Mouse (Mus musculus) stomach, postnatal 0 days (tissue): Measurements from ENCODE around the gene Pomt1. TPM values are rescaled to one million over a fixed set of nuclear protein-coding genes. Genes with fewer than 3 reads are reported as not detected.

ENCODE experiments used
- ATAC-seq: fragments of 200-750 bp; cut with Nextera tagmentation; 2 replicates; pipeline ENCODE4 v1.8.0; 2017; ENCODE audit not compliant: low FRiP score, low TSS enrichment
- DNase-seq: peaks from one replicate; pipeline ENCODE4 v3.0.0-alpha.2; 2016; ENCODE audit warnings: low spot score
- H3K27ac ChIP-seq: fragments of 300-500 bp; sonication (generic); replicated peaks from 2 replicates; pipeline ENCODE4 v1.5.1; 2014; ENCODE audit warnings: mild to moderate bottlenecking, control low read depth
- H3K27me3 ChIP-seq: fragments of 300-500 bp; sonication (generic); 2 replicates; pipeline ENCODE4 v1.6.1; 2014; ENCODE audit warnings: low read length; ENCODE audit not compliant: control insufficient read depth, insufficient read depth
- H3K36me3 ChIP-seq: fragments of 300-500 bp; sonication (generic); 2 replicates; pipeline ENCODE4 v1.6.1; 2014; ENCODE audit warnings: low read length, mixed read lengths; ENCODE audit not compliant: control insufficient read depth, insufficient read depth
- H3K4me1 ChIP-seq: fragments of 300-500 bp; sonication (generic); replicated peaks from 2 replicates; pipeline ENCODE4 v1.6.1; 2014; ENCODE audit warnings: antibody characterized with exemption; ENCODE audit not compliant: control insufficient read depth, insufficient read depth
- H3K4me2 ChIP-seq: fragments of 300-500 bp; sonication (generic); replicated peaks from 2 replicates; pipeline ENCODE4 v1.6.1; 2014; ENCODE audit warnings: low read depth, mild to moderate bottlenecking, control low read depth, moderate library complexity
- H3K4me3 ChIP-seq: fragments of 300-500 bp; sonication (generic); 2 replicates; pipeline ENCODE4 v1.5.1; 2014; ENCODE audit warnings: low read depth, low read length, control low read depth
- H3K9ac ChIP-seq: fragments of 300-500 bp; sonication (generic); 2 replicates; pipeline ENCODE4 v1.6.1; 2014; ENCODE audit warnings: mild to moderate bottlenecking, low read length, control low read depth, mixed read lengths
- H3K9me3 ChIP-seq: fragments of 300-500 bp; sonication (generic); 2 replicates; pipeline ENCODE4 v1.6.1; 2016; ENCODE audit warnings: low read length; ENCODE audit not compliant: control insufficient read depth
- CTCF ChIP-seq: IDR thresholded peaks from 2 replicates; pipeline ENCODE4 v1.5.1; 2016; ENCODE audit warnings: antibody characterized with exemption, low read depth, mild to moderate bottlenecking, moderate library complexity
- EP300 ChIP-seq: optimal IDR thresholded peaks from 2 replicates; pipeline ENCODE3; 2016; ENCODE audit warnings: antibody characterized with exemption
- WGBS: fragments of 180-500 bp; shearing (Covaris S2); extraction: QIAGEN DNeasy Blood & Tissue Kit; methylation state at CpG from one replicate; pipeline ENCODE4 v1.1.7; 2014; 5-methylcytosine and 5-hydroxymethylcytosine counted together
- polyA plus RNA-seq: library from polyadenylated mRNA; unstranded; fragments of >200 nt; fragmentation: Nextera tagmentation; extraction: Ambion mirVana; gene quantifications from 2 replicates; pipeline ENCODE4 v1.2.1, GENCODE M21; 2015

Pomt1 gene
- polyA plus RNA-seq, 1 experiment from 2014 or later, result 6.2 TPM

DNA sequence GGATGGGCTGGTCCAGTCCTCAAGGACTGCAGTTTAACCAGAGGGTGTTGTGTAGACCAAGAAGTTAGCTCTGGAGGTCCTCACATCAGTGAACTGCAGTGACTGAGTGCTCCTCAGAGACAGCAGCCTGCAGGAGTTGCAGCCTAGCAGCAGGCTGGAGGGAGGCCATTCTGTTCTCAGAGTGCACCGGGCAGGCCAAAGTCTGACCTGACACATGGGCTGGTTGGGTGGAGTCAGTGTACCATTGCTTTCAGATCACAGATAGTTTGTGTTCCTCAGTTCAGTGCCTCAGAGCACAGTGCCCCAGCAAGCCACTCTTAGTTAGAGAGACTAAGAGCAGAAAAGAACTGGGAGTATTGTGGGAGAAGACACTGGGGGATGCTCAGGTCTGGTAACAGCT, 28.7 kb upstream of the Pomt1 start:
- Histone ChIP-seq H3K4me1 (no peaks in the 10 kb centered on the region), H3K9ac (no peak overlapping the region), H3K4me3 (no peak overlapping the region), H3K4me2 (no peak overlapping the region), H3K36me3 (peaks cover 54% of the 10 kb centered on the region), H3K27me3 (no peaks in the 10 kb centered on the region), H3K9me3 (no peaks in the 10 kb centered on the region), H3K27ac (no peak overlapping the region)
- WGBS, result 89% methylated on average over 1 of the region's 1 CpGs
- ATAC-seq (no peak), DNase-seq (no peak)
- TF ChIP-seq EP300 (no peak), CTCF (no peak)

GRCm38 (mm10) chr2:32211689-32212088, 24.7 kb upstream of the Pomt1 start:
- DNase-seq, result no peak
- peaks cover 68% of the 10 kb centered on the region for H3K36me3 ChIP-seq
- WGBS, result 87% methylated on average over 8 of the region's 8 CpGs
- ATAC-seq, result no peak
- H3K27ac ChIP-seq, result no peak overlapping the region
- TF ChIP-seq CTCF (no peak), EP300 (no peak)
- H3K4me3 ChIP-seq, result no peak overlapping the region
- H3K27me3 ChIP-seq, result no peaks in the 10 kb centered on the region
- H3K4me1 ChIP-seq, result no peaks in the 10 kb centered on the region
- no peak overlapping the region for H3K4me2 ChIP-seq
- H3K9ac ChIP-seq, result no peak overlapping the region
- no peaks in the 10 kb centered on the region for H3K9me3 ChIP-seq

- no peak overlapping the region for H3K4me2 ChIP-seq
- no peak overlapping the region for H3K4me3 ChIP-seq
- H3K27ac ChIP-seq, result no peak overlapping the region
- no peak for TF ChIP-seq EP300
- H3K9me3 ChIP-seq, result no peaks in the 10 kb centered on the region
- WGBS, result 61% methylated on average over 10 of the region's 10 CpGs
- no peak for DNase-seq
- ATAC-seq, result no peak
- no peak overlapping the region for H3K9ac ChIP-seq
- H3K27me3 ChIP-seq, result no peaks in the 10 kb centered on the region
- no peaks in the 10 kb centered on the region for H3K4me1 ChIP-seq
- peaks cover 70% of the 10 kb centered on the region for H3K36me3 ChIP-seq
These were observed 23.4 kb upstream of the Pomt1 start for GRCm38 (mm10) chr2:32213000-32213399.

- no peak for DNase-seq
- 89% methylated on average over 10 of the region's 10 CpGs for WGBS
These were observed 20.8 kb upstream of the Pomt1 start for GRCm38 (mm10) chr2:32215576-32215975.

GRCm38 (mm10) chr2:32216506-32216905, 19.9 kb upstream of the Pomt1 start:
- 86% methylated on average over 10 of the region's 10 CpGs for WGBS
- Histone ChIP-seq H3K9ac (no peak overlapping the region), H3K4me1 (no peaks in the 10 kb centered on the region), H3K4me3 (no peak overlapping the region), H3K9me3 (no peaks in the 10 kb centered on the region), H3K27ac (no peak overlapping the region), H3K36me3 (peaks cover 84% of the 10 kb centered on the region), H3K4me2 (no peak overlapping the region), H3K27me3 (no peaks in the 10 kb centered on the region)
- ATAC-seq (no peak), DNase-seq (no peak)
- TF ChIP-seq CTCF, result no peak
- no peak for TF ChIP-seq EP300

More at GRCm38 (mm10) chr2:32215576-32215975, 20.8 kb upstream of the Pomt1 start:
- Histone ChIP-seq H3K4me2 (no peak overlapping the region), H3K27me3 (no peaks in the 10 kb centered on the region), H3K36me3 (peaks cover 77% of the 10 kb centered on the region), H3K27ac (no peak overlapping the region), H3K9ac (no peak overlapping the region), H3K9me3 (no peaks in the 10 kb centered on the region), H3K4me1 (no peaks in the 10 kb centered on the region), H3K4me3 (no peak overlapping the region)
- TF ChIP-seq CTCF (no peak), EP300 (no peak)
- no peak for ATAC-seq

DNA sequence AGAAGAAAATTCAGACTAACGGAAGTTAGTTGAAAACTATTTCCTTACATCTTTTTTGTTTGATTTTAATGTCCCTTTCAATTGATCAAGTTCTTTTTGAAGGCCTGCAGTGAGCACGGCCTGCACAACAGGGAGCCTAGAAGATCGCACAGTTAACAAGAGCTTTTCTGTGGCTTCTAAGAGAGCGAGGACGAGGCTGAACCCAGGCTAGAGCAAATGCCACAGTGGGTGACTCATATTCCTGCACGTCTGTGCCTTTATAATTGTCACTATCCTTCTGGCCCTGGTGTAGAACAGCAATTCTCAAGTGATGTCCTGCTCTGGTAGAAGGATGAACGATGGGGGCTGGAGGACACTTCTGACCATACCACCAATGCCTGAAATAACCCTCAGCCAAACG, 18.7 kb upstream of the Pomt1 start:
- WGBS, result 93% methylated on average over 8 of the region's 8 CpGs
- H3K27ac ChIP-seq, result no peak overlapping the region
- ATAC-seq (no peak), DNase-seq (no peak)
- no peak overlapping the region for H3K4me3 ChIP-seq
- no peak overlapping the region for H3K9ac ChIP-seq
- H3K36me3 ChIP-seq, result peaks cover 88% of the 10 kb centered on the region
- H3K4me2 ChIP-seq, result no peak overlapping the region
- no peaks in the 10 kb centered on the region for H3K4me1 ChIP-seq
- no peaks in the 10 kb centered on the region for H3K27me3 ChIP-seq
- TF ChIP-seq EP300 (no peak), CTCF (no peak)
- no peaks in the 10 kb centered on the region for H3K9me3 ChIP-seq
